Mouse (Mus musculus) embryonic fibroblast, embryonic 13.5 days (primary cell): ENCODE results near the gene Poc1a.

Experiments used
- CTCF ChIP-seq: IDR thresholded peaks from 2 replicates; pipeline ENCODE4 v1.5.1; 2011; ENCODE audit warnings: mild to moderate bottlenecking, control low read depth, low read length, moderate library complexity, borderline replicate concordance; ENCODE audit not compliant: insufficient read depth
- POLR2A ChIP-seq: IDR thresholded peaks from 2 replicates; pipeline ENCODE4 v1.6.1; 2011; ENCODE audit warnings: low read depth, mild to moderate bottlenecking, control low read depth, low read length, moderate library complexity

DNA sequence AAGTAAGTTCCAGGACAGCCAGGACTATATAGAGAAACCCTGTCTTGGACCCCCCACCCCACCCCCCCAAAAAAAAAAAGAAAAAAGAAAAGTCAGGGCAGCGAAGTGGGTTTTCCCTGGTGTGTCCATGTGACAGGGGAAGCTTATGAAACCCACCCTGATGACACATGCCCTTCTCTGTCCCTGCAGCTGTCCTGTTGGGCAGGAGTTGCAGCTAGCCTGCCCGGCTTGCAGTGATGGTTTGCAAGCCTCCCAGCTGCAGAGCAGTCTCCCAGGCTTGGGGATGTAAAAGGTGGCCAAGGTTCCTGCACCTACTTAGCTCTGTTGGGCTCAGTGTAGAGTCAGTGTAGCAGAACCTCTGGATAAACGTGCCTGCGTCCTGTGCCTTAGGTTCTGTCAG lies 58.9 kb downstream of the Poc1a start:
- TF ChIP-seq POLR2A (no peak), CTCF (no peak)
